Mouse (Mus musculus): ENCODE data around the gene Zswim3.
"Not testable (repeated sequence)": the region's sequence is repeated elsewhere in the genome, so short reads cannot be mapped to it uniquely, and the experiment has no call there.

GRCm38 (mm10) chr2:164855572-164855971 is 50.7 kb downstream of the Zswim3 start:
- TF ChIP-seq CTCF (IDR thresholded peaks at IDR 0.05; ENCODE audit: borderline replicate concordance, insufficient read depth, low read depth, low read length); POLR2A (IDR thresholded peaks at IDR 0.05; ENCODE audit: borderline replicate concordance, insufficient read depth, low read length): not testable (repeated sequence)

All from cerebellum, adult 2 months (tissue).